Mouse (Mus musculus) embryonic facial prominence, embryonic 15.5 days (tissue): ENCODE results near the gene Aff1. TPM values are rescaled to one million over a fixed set of nuclear protein-coding genes. Genes with fewer than 3 reads are reported as not detected.

Source experiments
- ATAC-seq: fragments of 200-750 bp; cut with Nextera tagmentation; 2 replicates; pipeline ENCODE4 v1.8.0; 2017; ENCODE audit warnings: low read depth, moderate TSS enrichment; ENCODE audit not compliant: insufficient number of reproducible peaks, low FRiP score, low TSS enrichment
- H3K27ac ChIP-seq: fragments of 300-500 bp; sonication (generic); replicated peaks from 2 replicates; pipeline ENCODE4 v1.5.1; 2015; ENCODE audit warnings: mild to moderate bottlenecking, inconsistent platforms
- H3K27me3 ChIP-seq: fragments of 300-500 bp; sonication (generic); 2 replicates; pipeline ENCODE4 v1.6.1; 2015; ENCODE audit warnings: inconsistent platforms
- H3K36me3 ChIP-seq: fragments of 300-500 bp; sonication (generic); 2 replicates; pipeline ENCODE4 v1.6.1; 2015; ENCODE audit warnings: mild to moderate bottlenecking, inconsistent platforms
- H3K4me1 ChIP-seq: fragments of 300-500 bp; sonication (generic); 2 replicates; pipeline ENCODE4 v1.6.1; 2015; ENCODE audit warnings: inconsistent platforms
- H3K4me2 ChIP-seq: fragments of 300-500 bp; sonication (generic); replicated peaks from 2 replicates; pipeline ENCODE4 v1.6.1; 2015; ENCODE audit warnings: mild to moderate bottlenecking, inconsistent platforms
- H3K4me3 ChIP-seq: fragments of 300-500 bp; sonication (generic); replicated peaks from 2 replicates; pipeline ENCODE4 v1.5.1; 2015; ENCODE audit warnings: mild to moderate bottlenecking, inconsistent platforms
- H3K9ac ChIP-seq: fragments of 300-500 bp; sonication (generic); 2 replicates; pipeline ENCODE4 v1.6.1; 2015; ENCODE audit warnings: inconsistent platforms
- H3K9me3 ChIP-seq: fragments of 300-500 bp; sonication (generic); replicated peaks from 2 replicates; pipeline ENCODE4 v1.6.1; 2016; ENCODE audit warnings: inconsistent platforms
- WGBS: fragments of 180-500 bp; shearing (Covaris S2); methylation state at CpG from one replicate; pipeline ENCODE4 v1.1.7; 2015; 5-methylcytosine and 5-hydroxymethylcytosine counted together
- polyA plus RNA-seq: library from polyadenylated mRNA; unstranded; fragments of >200 nt; fragmentation: Nextera tagmentation; extraction: Ambion mirVana; gene quantifications from 2 replicates; pipeline ENCODE4 v1.2.1, GENCODE M21; 2015

The Aff1 gene
- polyA plus RNA-seq, 1 experiment from 2014 or later = 7.1 TPM

DNA sequence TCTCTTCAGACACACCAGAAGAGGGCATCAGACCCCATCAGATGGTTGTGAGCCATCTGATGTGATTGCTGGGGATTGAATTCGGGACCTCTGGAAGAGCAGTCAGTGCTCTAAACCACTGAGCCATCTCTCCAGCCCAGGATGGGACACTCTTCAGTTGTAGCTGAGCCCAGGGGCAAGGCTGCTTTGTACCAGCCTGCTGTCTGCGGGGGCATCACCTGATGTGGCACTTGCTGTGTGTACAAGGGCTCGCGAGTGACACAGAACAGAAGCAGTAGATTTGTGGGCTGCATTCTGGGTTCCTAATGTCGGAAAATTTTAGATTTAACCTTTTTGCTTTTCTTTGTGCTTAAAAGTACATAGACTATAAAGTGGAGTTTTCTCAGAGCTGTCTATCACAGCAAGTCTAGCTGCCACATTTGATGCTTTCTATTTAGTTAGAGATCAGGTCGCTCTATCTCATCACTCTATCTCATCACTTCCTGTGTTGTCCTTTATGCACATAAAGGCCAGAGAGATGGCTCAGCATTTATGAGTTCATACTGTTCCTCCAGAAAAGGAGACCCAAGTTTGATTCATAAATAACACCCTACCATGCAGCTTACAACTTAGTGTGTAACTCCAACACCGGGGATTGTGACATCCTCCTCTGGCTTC lies 117.6 kb downstream of the Aff1 start:
- H3K36me3 ChIP-seq = no peaks in the 10 kb centered on the region
- H3K4me3 ChIP-seq = no peak overlapping the region
- H3K4me1 ChIP-seq = no peaks in the 10 kb centered on the region
- H3K27me3 ChIP-seq = no peaks in the 10 kb centered on the region
- H3K4me2 ChIP-seq = no peak overlapping the region
- no peak overlapping the region for H3K9ac ChIP-seq
- WGBS = 87% methylated on average over 7 of the region's 7 CpGs
- no peak overlapping the region for H3K27ac ChIP-seq
- ATAC-seq = no peak
- H3K9me3 ChIP-seq = no peaks in the 10 kb centered on the region

DNA sequence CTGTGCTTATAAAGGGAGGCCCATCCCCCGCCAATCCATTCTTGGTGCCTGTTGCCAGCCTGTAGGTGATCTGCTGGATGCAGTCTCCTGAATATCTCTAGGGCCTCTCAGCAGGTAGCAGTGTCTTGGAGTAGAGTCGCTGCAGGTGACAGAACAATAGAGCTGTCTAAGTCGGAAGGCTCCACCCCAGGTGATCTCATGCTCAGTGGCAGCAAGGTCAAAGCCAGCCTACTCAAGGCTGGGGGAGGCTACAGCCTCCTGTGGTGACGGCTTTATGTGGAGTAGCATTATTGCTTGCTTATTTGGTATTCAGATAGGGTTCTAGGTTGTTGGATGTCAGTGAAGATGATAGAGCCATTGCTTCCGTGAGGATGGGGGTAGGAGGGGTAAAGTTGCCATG lies 121.1 kb downstream of the Aff1 start:
- 74% methylated on average over 5 of the region's 5 CpGs for WGBS
- Histone ChIP-seq H3K4me2 (no peak overlapping the region), H3K4me1 (no peaks in the 10 kb centered on the region), H3K27ac (no peak overlapping the region), H3K9me3 (no peaks in the 10 kb centered on the region), H3K9ac (no peak overlapping the region), H3K4me3 (no peak overlapping the region), H3K36me3 (no peaks in the 10 kb centered on the region), H3K27me3 (no peaks in the 10 kb centered on the region)
- ATAC-seq = no peak

DNA sequence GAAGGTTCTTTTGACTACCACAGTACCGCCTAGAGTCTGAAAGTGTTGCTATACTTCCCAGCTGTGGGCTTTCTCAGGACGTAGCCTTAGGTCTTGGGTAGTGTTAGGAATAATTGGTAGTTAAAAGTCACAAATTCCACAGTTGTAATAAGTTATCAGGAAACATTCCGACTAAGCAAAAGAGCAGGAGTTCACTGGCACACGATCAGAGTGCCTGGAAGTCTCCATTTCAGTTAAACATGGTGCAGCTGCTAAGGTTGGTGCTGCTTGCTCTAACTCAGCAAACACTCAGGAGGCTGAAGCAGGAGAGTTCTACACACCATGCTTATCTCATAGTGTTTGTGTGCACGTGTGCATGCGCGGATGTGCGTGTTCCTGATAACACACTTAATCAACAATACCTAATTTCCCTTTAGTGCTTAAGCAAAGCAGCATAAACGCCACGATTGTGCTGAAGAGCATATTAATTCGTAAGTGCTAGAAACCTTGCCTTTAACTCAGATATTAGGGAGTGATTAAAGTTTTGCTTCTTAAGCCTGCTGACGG lies 121.9 kb downstream of the Aff1 start:
- no peak for ATAC-seq
- Histone ChIP-seq H3K9ac (no peak overlapping the region), H3K27me3 (no peaks in the 10 kb centered on the region), H3K9me3 (no peaks in the 10 kb centered on the region), H3K4me3 (no peak overlapping the region), H3K4me2 (no peak overlapping the region), H3K4me1 (no peaks in the 10 kb centered on the region), H3K36me3 (no peaks in the 10 kb centered on the region), H3K27ac (no peak overlapping the region)
- WGBS = 86% methylated on average over 12 of the region's 12 CpGs

DNA sequence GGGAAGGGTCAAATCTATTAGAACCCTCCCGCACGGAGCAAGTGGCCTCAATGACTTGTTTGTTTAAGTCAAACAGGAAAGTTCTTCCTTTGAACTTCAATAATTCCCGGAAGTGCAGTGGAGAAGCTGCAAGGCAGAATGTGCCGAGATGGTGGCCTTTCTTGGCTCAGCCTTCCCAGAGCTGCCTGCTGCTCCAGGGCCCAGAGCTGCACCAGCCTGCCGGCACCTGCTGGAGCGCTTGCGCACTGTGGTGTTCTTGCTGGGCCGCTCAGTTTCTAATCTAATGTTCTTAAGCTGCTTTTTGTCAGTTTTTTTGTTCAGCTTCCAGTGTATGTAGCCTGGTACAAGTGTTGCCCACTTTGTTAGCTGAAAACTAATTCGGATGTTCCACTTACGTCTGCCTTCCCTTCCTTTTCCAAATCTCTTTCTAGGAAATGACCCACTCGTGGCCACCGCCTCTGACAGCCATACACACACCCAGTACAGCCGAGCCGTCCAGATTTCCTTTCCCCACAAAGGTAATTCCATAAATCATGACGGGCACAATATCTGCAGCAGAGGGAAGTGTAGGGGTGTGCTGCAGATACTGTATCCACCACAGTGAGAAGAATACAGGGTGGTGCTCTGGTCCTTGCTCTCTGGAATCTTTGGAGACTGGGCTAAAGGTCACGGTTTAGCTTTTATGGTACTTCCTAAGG lies 122.5 kb downstream of the Aff1 start:
- Histone ChIP-seq H3K27me3 (no peaks in the 10 kb centered on the region), H3K27ac (no peak overlapping the region), H3K9me3 (no peaks in the 10 kb centered on the region), H3K36me3 (no peaks in the 10 kb centered on the region), H3K4me1 (no peaks in the 10 kb centered on the region), H3K4me3 (no peak overlapping the region), H3K4me2 (no peak overlapping the region), H3K9ac (no peak overlapping the region)
- WGBS = 63% methylated on average over 16 of the region's 16 CpGs
- ATAC-seq = no peak

DNA sequence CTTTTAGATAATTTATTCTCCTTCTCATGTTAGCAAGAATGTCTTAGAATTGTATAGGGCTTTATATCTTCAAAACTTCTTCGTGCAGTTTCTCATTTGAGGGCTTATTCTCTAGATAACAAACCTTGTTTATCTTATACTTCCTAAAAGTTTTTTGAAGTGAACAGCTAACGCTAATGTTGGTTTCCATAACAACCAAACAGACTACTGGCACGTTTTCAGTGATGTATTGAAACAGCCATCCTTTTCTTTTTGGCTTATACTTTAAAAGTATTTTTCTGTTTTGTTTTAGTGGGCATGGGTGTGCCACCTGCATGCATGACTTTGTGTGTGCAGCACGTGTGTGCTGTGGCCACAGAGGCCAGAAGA lies 123.1 kb downstream of the Aff1 start:
- Histone ChIP-seq H3K27me3 (no peaks in the 10 kb centered on the region), H3K36me3 (no peaks in the 10 kb centered on the region), H3K4me2 (no peak overlapping the region), H3K4me1 (no peaks in the 10 kb centered on the region), H3K27ac (no peak overlapping the region), H3K9ac (no peak overlapping the region), H3K4me3 (no peak overlapping the region), H3K9me3 (no peaks in the 10 kb centered on the region)
- WGBS = 62% methylated on average over 4 of the region's 4 CpGs
- no peak for ATAC-seq

DNA sequence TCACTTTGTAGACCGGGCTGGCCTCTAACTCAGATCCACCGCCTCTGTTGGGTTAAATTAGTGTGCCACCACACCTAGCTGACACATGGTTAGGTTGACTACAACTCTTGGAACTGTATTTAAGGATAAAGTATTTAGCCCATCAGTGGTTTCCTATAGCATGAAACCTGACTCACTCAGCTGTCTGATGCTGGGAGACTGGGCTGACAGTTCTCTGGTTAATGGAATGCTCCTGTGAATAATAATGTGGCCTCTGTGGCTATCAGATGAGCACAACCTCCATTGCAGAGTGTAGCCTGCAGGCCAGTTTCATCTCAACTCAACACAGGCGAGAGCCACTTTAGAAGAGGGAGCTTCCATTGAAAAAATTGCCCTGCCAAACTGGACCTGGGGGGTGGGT lies 124.5 kb downstream of the Aff1 start:
- Histone ChIP-seq H3K27me3 (no peaks in the 10 kb centered on the region), H3K4me3 (no peak overlapping the region), H3K4me2 (no peak overlapping the region), H3K9ac (no peak overlapping the region), H3K36me3 (no peaks in the 10 kb centered on the region), H3K4me1 (no peaks in the 10 kb centered on the region), H3K9me3 (no peaks in the 10 kb centered on the region), H3K27ac (no peak overlapping the region)
- ATAC-seq = no peak
- WGBS = 87% methylated on average over 3 of the region's 3 CpGs

DNA sequence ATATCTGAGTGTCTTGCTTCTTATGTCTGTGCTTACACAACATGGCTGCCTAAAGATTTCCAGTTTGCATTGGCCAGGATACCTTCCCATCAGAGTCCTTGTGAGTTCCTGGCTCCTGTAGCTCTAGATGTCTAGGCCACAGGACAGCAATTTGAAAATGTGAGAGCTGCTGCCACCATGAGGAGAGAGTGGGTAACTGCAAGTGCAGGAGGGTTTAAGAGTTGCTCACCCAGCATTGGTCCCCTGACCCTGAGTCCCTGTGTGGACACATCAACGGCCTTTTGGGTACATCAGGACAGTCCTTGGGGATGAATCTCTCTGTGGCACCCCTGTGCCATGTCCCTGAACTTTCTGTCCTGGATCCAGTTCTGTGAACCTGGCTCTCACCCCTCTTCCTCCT lies 125.6 kb downstream of the Aff1 start:
- ATAC-seq = peak; percentile 64; the same call in 1 of the 2 replicates
- H3K9ac ChIP-seq = no peak overlapping the region
- no peak overlapping the region for H3K27ac ChIP-seq
- no peaks in the 10 kb centered on the region for H3K4me1 ChIP-seq
- no peaks in the 10 kb centered on the region for H3K36me3 ChIP-seq
- WGBS = 12% methylated on average over 1 of the region's 1 CpGs
- H3K4me3 ChIP-seq = no peak overlapping the region
- H3K27me3 ChIP-seq = no peaks in the 10 kb centered on the region
- no peak overlapping the region for H3K4me2 ChIP-seq
- H3K9me3 ChIP-seq = no peaks in the 10 kb centered on the region

DNA sequence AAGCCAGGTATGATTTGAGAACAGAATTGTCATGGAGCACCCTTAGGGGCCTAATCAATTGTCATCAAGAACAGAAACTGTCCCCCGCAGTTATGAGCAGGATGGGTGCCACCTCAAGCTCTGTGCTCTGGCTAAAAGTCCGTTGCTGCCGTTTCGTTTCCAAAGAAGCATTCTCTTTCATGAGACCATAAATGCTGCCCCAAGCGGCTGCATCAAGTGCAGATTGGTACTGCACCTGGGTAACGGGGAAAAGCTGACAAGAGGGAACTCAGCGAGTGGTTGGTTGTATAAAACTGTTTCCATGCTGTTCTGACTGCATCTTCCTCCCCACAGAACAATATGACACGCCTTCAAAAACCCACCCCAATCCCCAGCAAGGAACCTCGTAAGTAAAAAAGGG lies 126.4 kb downstream of the Aff1 start:
- Histone ChIP-seq H3K9ac (no peak overlapping the region), H3K4me3 (no peak overlapping the region), H3K27me3 (no peaks in the 10 kb centered on the region), H3K9me3 (no peaks in the 10 kb centered on the region), H3K36me3 (no peaks in the 10 kb centered on the region), H3K4me1 (0 out of 2 replicates have a peak, but pooled peaks cover 2% of the 10 kb centered on the region), H3K4me2 (no peak overlapping the region), H3K27ac (no peak overlapping the region)
- no peak for ATAC-seq
- WGBS = 82% methylated on average over 9 of the region's 9 CpGs

DNA sequence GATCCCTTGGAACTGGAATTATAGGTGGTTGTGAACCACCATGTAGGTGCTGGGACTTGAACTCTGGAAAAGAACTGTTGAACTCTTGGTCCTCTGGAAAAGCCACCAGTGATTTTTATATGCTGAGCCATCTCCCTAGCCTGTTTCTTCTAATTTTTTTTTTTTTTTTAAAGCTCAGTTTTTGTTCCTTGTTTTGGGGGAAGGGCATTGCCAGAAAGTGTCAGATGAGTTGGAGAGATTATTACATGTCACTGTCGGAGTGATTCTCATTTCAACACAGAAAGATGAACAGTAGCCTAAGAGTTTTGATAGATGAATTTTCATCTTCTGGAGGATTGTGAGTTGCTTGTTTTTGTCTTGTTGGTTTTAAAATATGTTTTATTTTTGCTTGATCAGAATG lies 127.5 kb downstream of the Aff1 start:
- H3K27me3 ChIP-seq = no peaks in the 10 kb centered on the region
- no peak overlapping the region for H3K4me2 ChIP-seq
- no peaks in the 10 kb centered on the region for H3K9me3 ChIP-seq
- no peak overlapping the region for H3K27ac ChIP-seq
- WGBS = 86% methylated on average over 1 of the region's 1 CpGs
- H3K36me3 ChIP-seq = no peaks in the 10 kb centered on the region
- 0 out of 2 replicates have a peak, but pooled peaks cover 5% of the 10 kb centered on the region for H3K4me1 ChIP-seq
- ATAC-seq = no peak
- H3K4me3 ChIP-seq = no peak overlapping the region
- H3K9ac ChIP-seq = no peak overlapping the region

DNA sequence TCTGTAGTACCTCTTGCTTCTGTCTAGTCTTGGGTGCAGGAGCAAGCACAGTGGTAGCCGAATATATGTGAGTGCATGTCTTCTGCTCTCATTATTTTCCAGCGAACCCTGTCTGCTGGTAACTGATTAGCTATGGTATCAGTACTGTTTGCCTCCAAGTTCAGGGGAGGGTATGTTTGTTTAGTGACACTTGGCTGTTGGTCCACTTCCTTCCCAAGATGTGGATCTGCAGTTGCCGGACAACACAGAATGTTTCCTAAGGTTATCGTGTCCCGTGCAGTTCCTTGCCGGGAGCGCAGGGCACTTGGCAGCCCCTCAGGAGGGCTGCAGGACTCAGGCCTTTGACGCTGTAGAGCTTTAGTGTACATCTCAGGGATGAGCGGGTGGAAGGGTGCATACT lies 128.9 kb downstream of the Aff1 start:
- Histone ChIP-seq H3K27me3 (no peaks in the 10 kb centered on the region), H3K9me3 (no peaks in the 10 kb centered on the region), H3K4me3 (no peak overlapping the region), H3K27ac (no peak overlapping the region), H3K9ac (no peak overlapping the region), H3K4me2 (no peak overlapping the region), H3K36me3 (no peaks in the 10 kb centered on the region), H3K4me1 (0 out of 2 replicates have a peak, but pooled peaks cover 5% of the 10 kb centered on the region)
- WGBS = 81% methylated on average over 9 of the region's 9 CpGs
- no peak for ATAC-seq

DNA sequence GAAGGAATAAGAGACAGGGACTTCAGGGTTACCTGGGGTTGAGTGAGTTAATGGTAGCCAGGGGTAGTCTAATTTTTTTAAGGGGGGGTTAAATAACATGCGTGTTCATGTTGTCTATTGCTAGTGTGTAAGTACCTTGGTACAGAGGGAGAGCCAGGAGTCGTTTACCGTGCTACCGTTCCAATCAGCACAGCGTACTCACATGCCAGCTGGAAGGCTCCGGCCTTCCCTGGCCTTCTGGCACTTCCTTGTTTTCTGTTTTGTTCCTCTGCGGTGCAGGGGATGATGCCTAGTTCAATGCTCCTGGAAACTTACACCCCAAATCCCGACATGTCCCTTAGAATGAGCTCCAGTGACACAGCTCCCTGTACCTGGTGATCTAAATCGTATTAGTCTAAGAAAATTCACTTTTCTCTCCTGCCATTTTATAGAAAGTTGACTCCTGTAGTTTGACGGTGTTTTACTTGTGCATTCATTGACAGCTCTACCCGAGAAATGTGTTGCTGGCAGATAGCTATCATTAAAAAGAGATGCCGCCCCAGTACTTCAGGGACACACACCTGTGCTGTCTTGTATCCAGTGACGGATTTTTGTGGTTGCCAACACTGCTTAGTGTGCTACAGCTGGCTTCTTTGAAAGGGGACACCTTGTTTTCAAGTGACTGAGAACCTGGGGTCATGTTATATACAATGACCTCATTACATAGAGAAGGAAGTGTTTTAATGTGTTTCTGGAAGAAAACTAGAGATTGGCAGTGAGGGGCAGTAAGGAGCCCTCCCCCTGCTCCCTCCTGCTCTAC lies 129.5 kb downstream of the Aff1 start:
- Histone ChIP-seq H3K4me3 (no peak overlapping the region), H3K4me2 (no peak overlapping the region), H3K27ac (no peak overlapping the region), H3K9ac (no peak overlapping the region), H3K4me1 (0 out of 2 replicates have a peak, but pooled peaks cover 5% of the 10 kb centered on the region), H3K36me3 (no peaks in the 10 kb centered on the region; the same call in 1 of the 2 replicates), H3K27me3 (no peaks in the 10 kb centered on the region), H3K9me3 (no peaks in the 10 kb centered on the region)
- ATAC-seq = no peak
- WGBS = 62% methylated on average over 13 of the region's 13 CpGs
